Mouse (Mus musculus) heart, adult 11 months (tissue): ENCODE measurements around the gene Gm438.
A peak's percentile ranks its signal among the peaks of the same experiment; 100 is the strongest.

ENCODE experiments used
- DNase-seq: peaks from one replicate; pipeline ENCODE4 v3.0.0; 2022

Gene Gm438

GRCm38 (mm10) chr4:144786483-144786882 lies at the start of gene Gm438:
Gene Gm438, minus strand, starts transcription at chr4:144786583.
- no peak for DNase-seq

GRCm38 (mm10) chr4:144824706-144825105 lies 38.3 kb upstream of the Gm438 start:
- no peak for DNase-seq

- DNase-seq: no peak
Measured at GRCm38 (mm10) chr4:144823996-144824395, 37.6 kb upstream of the Gm438 start.

GRCm38 (mm10) chr4:144807135-144807534 lies 20.8 kb upstream of the Gm438 start:
- peak; percentile 68 for DNase-seq

- peak; percentile 76 for DNase-seq
Measured at GRCm38 (mm10) chr4:144803633-144804032, 17.2 kb upstream of the Gm438 start.

- DNase-seq: peak; percentile 96
Measured at GRCm38 (mm10) chr4:144790141-144790540, 3.8 kb upstream of the Gm438 start.

- no peak for DNase-seq
Measured at GRCm38 (mm10) chr4:144782476-144783197, 3.7 kb downstream of the Gm438 start.

- DNase-seq: no peak
Measured at GRCm38 (mm10) chr4:144765722-144766121, 20.7 kb downstream of the Gm438 start.

GRCm38 (mm10) chr4:144749139-144749538 lies 37.2 kb downstream of the Gm438 start:
- no peak for DNase-seq
